Mouse (Mus musculus): ENCODE measurements around the gene Fam187a. TPM values are rescaled to one million over a fixed set of nuclear protein-coding genes. Genes with fewer than 3 reads are reported as not detected.

Gene Fam187a
- 0.38 TPM in 1 of 2 replicates, not detected in the other for total RNA-seq (2014; rRNA removed)
- polyA plus RNA-seq (2015; fragmentation: Nextera tagmentation; extraction: Ambion mirVana): not detected in 2 replicates

- no peak for DNase-seq
- ATAC-seq: no peak
- H3K27ac ChIP-seq (ENCODE audit: low read depth, low read length): no peak within 1 kb of the TSS
- peaks cover 16% of the 10 kb centered on the region; the same call in 1 of the 2 replicates for H3K4me1 ChIP-seq (ENCODE audit: insufficient read depth)
- no peak within 1 kb of the TSS for H3K9ac ChIP-seq
- TF ChIP-seq CTCF (IDR thresholded peaks at IDR 0.05; ENCODE audit: low read depth): no peak
- no peaks in the 10 kb centered on the region for H3K36me3 ChIP-seq (ENCODE audit: insufficient read depth)
- H3K4me2 ChIP-seq (ENCODE audit: low read depth): no peak within 1 kb of the TSS
- no peak within 1 kb of the TSS for H3K4me3 ChIP-seq (ENCODE audit: low read depth, low read length)
- WGBS: 56% methylated on average over 10 of the region's 10 CpGs
- H3K27me3 ChIP-seq (ENCODE audit: insufficient read depth, low read length): no peaks in the 10 kb centered on the region
- H3K9me3 ChIP-seq (ENCODE audit: low read length): no peaks in the 10 kb centered on the region
Observed at GRCm38 (mm10) chr11:102884616-102885219, at the start of gene Fam187a. TSS of gene Fam187a (plus strand) at chr11:102885169.

- no peak within 1 kb of the TSS for H3K4me2 ChIP-seq (ENCODE audit: low read depth)
- no peak within 1 kb of the TSS for H3K27ac ChIP-seq (ENCODE audit: low read depth, low read length)
- peaks cover 38% of the 10 kb centered on the region for H3K36me3 ChIP-seq (ENCODE audit: insufficient read depth)
- DNase-seq (no peak), ATAC-seq (no peak)
- 75% methylated on average over 4 of the region's 4 CpGs for WGBS
- H3K9ac ChIP-seq: no peak within 1 kb of the TSS
- no peak within 1 kb of the TSS for H3K4me3 ChIP-seq (ENCODE audit: low read depth, low read length)
- no peaks in the 10 kb centered on the region for H3K9me3 ChIP-seq (ENCODE audit: low read length)
- no peak for TF ChIP-seq CTCF (IDR thresholded peaks at IDR 0.05; ENCODE audit: low read depth)
- no peaks in the 10 kb centered on the region for H3K27me3 ChIP-seq (ENCODE audit: insufficient read depth, low read length)
- no peaks in the 10 kb centered on the region for H3K4me1 ChIP-seq (ENCODE audit: insufficient read depth)
Observed at GRCm38 (mm10) chr11:102835549-102835948, 49.4 kb upstream of the Fam187a start, which contains the start of gene Higd1b. TSS of gene Higd1b (plus strand) at chr11:102835849.

- TF ChIP-seq CTCF (IDR thresholded peaks at IDR 0.05; ENCODE audit: low read depth): no peak
- Histone ChIP-seq H3K27me3 (ENCODE audit: insufficient read depth, low read length) (no peaks in the 10 kb centered on the region), H3K9ac (no peak overlapping the region), H3K9me3 (ENCODE audit: low read length) (no peaks in the 10 kb centered on the region), H3K4me3 (ENCODE audit: low read depth, low read length) (no peak overlapping the region), H3K4me1 (ENCODE audit: insufficient read depth) (no peaks in the 10 kb centered on the region), H3K36me3 (ENCODE audit: insufficient read depth) (peaks cover 42% of the 10 kb centered on the region), H3K4me2 (ENCODE audit: low read depth) (no peak overlapping the region), H3K27ac (ENCODE audit: low read depth, low read length) (no peak overlapping the region)
- WGBS: 90% methylated on average over 9 of the region's 9 CpGs
- no peak for DNase-seq
- ATAC-seq: no peak
Observed at GRCm38 (mm10) chr11:102836146-102836545, 48.8 kb upstream of the Fam187a start.

- H3K9ac ChIP-seq: no peak overlapping the region
- H3K4me2 ChIP-seq (ENCODE audit: low read depth): no peak overlapping the region
- DNase-seq (no peak), ATAC-seq (no peak)
- TF ChIP-seq CTCF (IDR thresholded peaks at IDR 0.05; ENCODE audit: low read depth): no peak
- WGBS: 91% methylated on average over 1 of the region's 1 CpGs
- no peaks in the 10 kb centered on the region for H3K9me3 ChIP-seq (ENCODE audit: low read length)
- no peak overlapping the region for H3K4me3 ChIP-seq (ENCODE audit: low read depth, low read length)
- H3K27me3 ChIP-seq (ENCODE audit: insufficient read depth, low read length): no peaks in the 10 kb centered on the region
- no peaks in the 10 kb centered on the region for H3K4me1 ChIP-seq (ENCODE audit: insufficient read depth)
- H3K27ac ChIP-seq (ENCODE audit: low read depth, low read length): no peak overlapping the region
- H3K36me3 ChIP-seq (ENCODE audit: insufficient read depth): peaks cover 52% of the 10 kb centered on the region
Observed at GRCm38 (mm10) chr11:102837385-102837784, 47.6 kb upstream of the Fam187a start.

- Histone ChIP-seq H3K9me3 (ENCODE audit: low read length) (no peaks in the 10 kb centered on the region), H3K4me2 (ENCODE audit: low read depth) (no peak overlapping the region), H3K4me3 (ENCODE audit: low read depth, low read length) (no peak overlapping the region), H3K27ac (ENCODE audit: low read depth, low read length) (no peak overlapping the region), H3K9ac (no peak overlapping the region), H3K27me3 (ENCODE audit: insufficient read depth, low read length) (no peaks in the 10 kb centered on the region), H3K4me1 (ENCODE audit: insufficient read depth) (no peaks in the 10 kb centered on the region), H3K36me3 (ENCODE audit: insufficient read depth) (peaks cover 60% of the 10 kb centered on the region)
- WGBS: 91% methylated on average over 2 of the region's 2 CpGs
- no peak for TF ChIP-seq CTCF (IDR thresholded peaks at IDR 0.05; ENCODE audit: low read depth)
- DNase-seq (no peak), ATAC-seq (no peak)
Observed at GRCm38 (mm10) chr11:102838126-102838525, 46.8 kb upstream of the Fam187a start.

- Histone ChIP-seq H3K36me3 (ENCODE audit: insufficient read depth) (peaks cover 65% of the 10 kb centered on the region), H3K9ac (no peak overlapping the region), H3K4me3 (ENCODE audit: low read depth, low read length) (no peak overlapping the region), H3K9me3 (ENCODE audit: low read length) (no peaks in the 10 kb centered on the region), H3K27ac (ENCODE audit: low read depth, low read length) (no peak overlapping the region), H3K4me2 (ENCODE audit: low read depth) (no peak overlapping the region), H3K27me3 (ENCODE audit: insufficient read depth, low read length) (no peaks in the 10 kb centered on the region), H3K4me1 (ENCODE audit: insufficient read depth) (no peaks in the 10 kb centered on the region)
- WGBS: 86% methylated on average over 9 of the region's 9 CpGs
- ATAC-seq (no peak), DNase-seq (no peak)
- TF ChIP-seq CTCF (IDR thresholded peaks at IDR 0.05; ENCODE audit: low read depth): no peak
Observed at GRCm38 (mm10) chr11:102838616-102839150, 46.3 kb upstream of the Fam187a start.

GRCm38 (mm10) chr11:102845926-102846325 is 39.0 kb upstream of the Fam187a start:
- H3K27me3 ChIP-seq (ENCODE audit: insufficient read depth, low read length): no peaks in the 10 kb centered on the region
- no peak overlapping the region for H3K27ac ChIP-seq (ENCODE audit: low read depth, low read length)
- H3K4me2 ChIP-seq (ENCODE audit: low read depth): no peak overlapping the region
- WGBS: 90% methylated on average over 10 of the region's 10 CpGs
- H3K4me1 ChIP-seq (ENCODE audit: insufficient read depth): no peaks in the 10 kb centered on the region
- H3K9ac ChIP-seq: no peak overlapping the region
- ATAC-seq (no peak), DNase-seq (no peak)
- H3K36me3 ChIP-seq (ENCODE audit: insufficient read depth): peaks cover 97% of the 10 kb centered on the region
- no peak overlapping the region for H3K4me3 ChIP-seq (ENCODE audit: low read depth, low read length)
- TF ChIP-seq CTCF (IDR thresholded peaks at IDR 0.05; ENCODE audit: low read depth): no peak
- H3K9me3 ChIP-seq (ENCODE audit: low read length): no peaks in the 10 kb centered on the region
